Mouse (Mus musculus) lung, postnatal 0 days (tissue): Measurements from ENCODE around the gene Colgalt2.

Experiments used
- CTCF ChIP-seq: IDR thresholded peaks from 2 replicates; pipeline ENCODE4 v1.5.1; 2016; ENCODE audit warnings: antibody characterized with exemption, mild to moderate bottlenecking
- EP300 ChIP-seq: IDR thresholded peaks from 2 replicates; pipeline ENCODE4 v1.6.1; 2016; ENCODE audit warnings: antibody characterized with exemption, mild to moderate bottlenecking, control low read depth

DNA sequence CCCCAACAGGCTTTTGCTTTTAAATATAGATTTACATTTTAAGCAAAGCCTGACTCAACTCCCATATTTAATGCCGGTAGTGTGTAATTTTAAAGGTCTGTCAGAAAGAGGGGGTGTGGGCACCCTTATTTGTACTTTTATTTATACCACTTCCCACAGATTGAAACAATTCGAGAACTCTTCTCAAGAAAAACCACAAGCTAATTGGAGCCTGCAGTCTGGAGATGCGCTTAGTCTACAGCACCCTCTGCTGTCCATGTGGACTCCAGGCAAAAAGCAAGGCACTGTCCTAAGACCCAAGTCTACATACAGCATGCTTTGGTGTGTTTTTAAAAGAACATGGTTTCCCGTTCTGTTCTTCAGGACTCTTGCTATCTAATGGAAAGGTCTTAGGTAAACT lies 30.5 kb upstream of the Colgalt2 start:
- TF ChIP-seq CTCF (peak; percentile 90), EP300 (no peak)
